Mouse (Mus musculus): ENCODE measurements around the gene Mettl7a2. TPM values are rescaled to one million over a fixed set of nuclear protein-coding genes. Genes with fewer than 3 reads are reported as not detected.

Mettl7a2 gene
- polyA plus RNA-seq (2014; fragmentation: Illumina TruSeq; extraction: RNeasy Lipid Tissue Mini Kit (QIAGEN cat#74804); ENCODE audit: insufficient read depth, low read depth, low replicate concordance) = 0.19 TPM

GRCm38 (mm10) chr15:100352711-100353250 is at the start of gene Mettl7a2, which contains the start of gene Methig1:
Mettl7a2 (plus strand) TSS chr15:100353200.
Methig1 (plus strand) TSS chr15:100353149.

GRCm38 (mm10) chr15:100304019-100304991 is 48.7 kb upstream of the Mettl7a2 start, which contains the start of gene Mettl7a1:
Mettl7a1 (plus strand) TSS chr15:100304140.

GRCm38 (mm10) chr15:100334629-100335028 is 18.4 kb upstream of the Mettl7a2 start, which contains the start of gene Mettl7a3:
Mettl7a3 (plus strand) TSS chr15:100334929.

GRCm38 (mm10) chr15:100364242-100364641 is 11.2 kb downstream of the Mettl7a2 start, which contains the start of gene Higd1c:
Higd1c (plus strand) TSS chr15:100364542.

Other genes starting within 250 kb of the Mettl7a2 start
- gene Atf1, start 125.4 kb upstream of the Mettl7a2 start, polyA plus RNA-seq (2014; fragmentation: Illumina TruSeq; extraction: RNeasy Lipid Tissue Mini Kit (QIAGEN cat#74804); ENCODE audit: insufficient read depth, low read depth, low replicate concordance) = 21.8 TPM
- gene Tmprss12, start 72.4 kb upstream of the Mettl7a2 start, polyA plus RNA-seq (2014; fragmentation: Illumina TruSeq; extraction: RNeasy Lipid Tissue Mini Kit (QIAGEN cat#74804); ENCODE audit: insufficient read depth, low read depth, low replicate concordance) = not detected
- gene Mettl7a1, start 49.1 kb upstream of the Mettl7a2 start, polyA plus RNA-seq (2014; fragmentation: Illumina TruSeq; extraction: RNeasy Lipid Tissue Mini Kit (QIAGEN cat#74804); ENCODE audit: insufficient read depth, low read depth, low replicate concordance) = 538 TPM
- gene Mettl7a3, start 18.3 kb upstream of the Mettl7a2 start, polyA plus RNA-seq (2014; fragmentation: Illumina TruSeq; extraction: RNeasy Lipid Tissue Mini Kit (QIAGEN cat#74804); ENCODE audit: insufficient read depth, low read depth, low replicate concordance) = 0.63 TPM
- not detected for gene Methig1, start 51 bp upstream of the Mettl7a2 start, polyA plus RNA-seq (2014; fragmentation: Illumina TruSeq; extraction: RNeasy Lipid Tissue Mini Kit (QIAGEN cat#74804); ENCODE audit: insufficient read depth, low read depth, low replicate concordance)
- gene Higd1c, start 11.3 kb downstream of the Mettl7a2 start, polyA plus RNA-seq (2014; fragmentation: Illumina TruSeq; extraction: RNeasy Lipid Tissue Mini Kit (QIAGEN cat#74804); ENCODE audit: insufficient read depth, low read depth, low replicate concordance) = not detected
- not detected for gene Gm5475, start 68.9 kb downstream of the Mettl7a2 start, polyA plus RNA-seq (2014; fragmentation: Illumina TruSeq; extraction: RNeasy Lipid Tissue Mini Kit (QIAGEN cat#74804); ENCODE audit: insufficient read depth, low read depth, low replicate concordance)
- 18.1 TPM for gene Slc11a2, start 71.9 kb downstream of the Mettl7a2 start, polyA plus RNA-seq (2014; fragmentation: Illumina TruSeq; extraction: RNeasy Lipid Tissue Mini Kit (QIAGEN cat#74804); ENCODE audit: insufficient read depth, low read depth, low replicate concordance)
- gene Letmd1, start 115.8 kb downstream of the Mettl7a2 start, polyA plus RNA-seq (2014; fragmentation: Illumina TruSeq; extraction: RNeasy Lipid Tissue Mini Kit (QIAGEN cat#74804); ENCODE audit: insufficient read depth, low read depth, low replicate concordance) = 14.9 TPM
- 1.3 TPM for gene Csrnp2, start 142.3 kb downstream of the Mettl7a2 start, polyA plus RNA-seq (2014; fragmentation: Illumina TruSeq; extraction: RNeasy Lipid Tissue Mini Kit (QIAGEN cat#74804); ENCODE audit: insufficient read depth, low read depth, low replicate concordance)
- 5.3 TPM for gene Tfcp2, start 198.8 kb downstream of the Mettl7a2 start, polyA plus RNA-seq (2014; fragmentation: Illumina TruSeq; extraction: RNeasy Lipid Tissue Mini Kit (QIAGEN cat#74804); ENCODE audit: insufficient read depth, low read depth, low replicate concordance)
- 9.9 TPM for gene Pou6f1, start 246.8 kb downstream of the Mettl7a2 start, polyA plus RNA-seq (2014; fragmentation: Illumina TruSeq; extraction: RNeasy Lipid Tissue Mini Kit (QIAGEN cat#74804); ENCODE audit: insufficient read depth, low read depth, low replicate concordance)

Measured in lung, adult 10 weeks (tissue).